Mouse (Mus musculus) gastrocnemius, postnatal 14 days (tissue): Measurements from ENCODE around the gene Cetn3. TPM values are rescaled to one million over a fixed set of nuclear protein-coding genes. Genes with fewer than 3 reads are reported as not detected.

Experiments used
- DNase-seq: peaks from one replicate; pipeline ENCODE4 v3.0.0; 2021; ENCODE audit warnings: mixed read lengths
- intact Hi-C: fragments of 180-260 bp; cut with DNase I; formaldehyde crosslinking; loops from one replicate; pipeline ENCODE4 v1.15.1; 2025; ENCODE audit warnings: low total_unique reads
- total RNA-seq, 2 experiments: library from RNA; stranded (reverse); gene quantifications; 2 replicates each; pipeline ENCODE4 v1.2.3; 2021

The Cetn3 gene
- total RNA-seq, 2 experiments from 2014 or later, result 44.6 to 45.8 TPM

DNA sequence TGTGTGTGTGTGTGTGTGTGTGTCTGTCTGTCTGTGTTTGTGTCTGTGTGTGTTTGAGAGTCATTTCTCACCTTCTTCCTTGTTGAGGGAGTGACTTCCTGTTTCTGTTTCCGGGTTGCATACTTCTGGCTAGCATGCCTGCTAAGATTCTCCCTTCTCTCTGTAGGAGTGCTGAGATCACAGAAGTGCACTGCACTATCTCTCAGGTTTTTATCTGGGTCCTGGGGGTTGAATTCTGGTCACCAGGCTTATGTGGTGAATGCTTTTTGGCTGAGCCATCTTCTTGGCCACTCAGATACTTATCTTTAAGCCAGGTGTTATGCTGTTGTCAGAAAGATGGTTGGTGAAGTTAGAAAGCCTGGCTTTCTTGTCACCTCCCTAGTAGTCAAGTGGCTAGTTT lies 11.0 kb downstream of the Cetn3 start:
- DNase-seq, result no peak
- intact Hi-C loops, result no loop called here

DNA sequence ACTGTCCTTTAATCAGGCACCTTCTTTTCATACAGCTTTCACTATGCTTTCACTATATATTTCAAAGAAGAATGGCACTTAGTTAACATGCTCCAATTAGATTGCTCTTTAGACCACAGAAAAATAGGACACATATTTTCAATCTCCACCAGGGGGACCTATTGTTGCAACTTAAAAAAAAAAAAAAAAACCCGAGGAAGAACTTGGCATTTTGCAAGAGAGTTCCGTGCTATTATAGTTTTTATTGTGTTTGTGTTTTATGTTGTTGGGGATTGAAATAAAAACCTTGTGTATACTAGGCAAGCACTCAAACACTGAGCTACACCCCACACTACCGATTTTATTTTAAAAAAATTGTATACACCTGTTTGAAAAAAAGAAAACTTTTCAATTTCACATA lies 18.2 kb downstream of the Cetn3 start:
- DNase-seq, result no peak
- intact Hi-C loops, result no loop called here

DNA sequence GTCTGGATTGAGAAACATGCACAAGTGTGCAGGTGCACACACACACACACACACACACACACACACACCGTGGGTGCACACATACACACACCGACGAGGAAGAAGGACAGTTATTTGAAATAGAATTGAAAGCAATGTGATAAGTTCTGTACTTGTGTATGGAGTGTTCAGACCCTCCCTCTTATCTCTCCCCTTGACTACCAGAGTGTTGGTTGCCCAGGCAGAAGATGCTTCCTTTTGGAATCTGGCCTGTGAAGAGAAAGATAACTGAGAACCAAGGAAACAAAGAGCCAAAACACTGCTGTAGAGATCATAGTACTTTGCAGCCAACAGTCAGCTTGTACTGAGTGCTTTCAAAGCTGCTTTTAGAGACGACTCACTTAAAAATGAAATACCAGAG lies 20.8 kb downstream of the Cetn3 start:
- intact Hi-C loops, result no loop called here

DNA sequence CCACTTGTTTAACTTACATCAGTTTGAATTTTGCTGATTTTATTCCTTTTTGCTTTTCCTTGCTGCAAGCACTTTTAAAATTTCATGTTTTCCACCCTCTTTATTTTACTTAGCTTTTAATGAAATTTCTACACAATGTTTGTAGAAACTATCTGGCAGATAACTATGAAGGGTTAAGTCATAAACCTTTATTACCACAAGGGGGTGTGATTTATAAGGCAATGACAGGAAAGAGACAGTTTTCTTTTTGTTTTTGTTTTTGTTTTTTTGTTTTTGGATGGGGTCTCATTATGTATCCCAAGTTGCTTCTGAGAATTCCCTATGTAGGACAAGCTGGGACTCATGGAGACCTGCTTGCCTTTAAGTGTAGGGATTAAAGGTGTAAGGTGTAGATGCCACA lies 39.9 kb downstream of the Cetn3 start:
- intact Hi-C loops, result no loop called here
- no peak for DNase-seq

More for the DNA sequence above, 20.8 kb downstream of the Cetn3 start:
- DNase-seq, result no peak

DNA sequence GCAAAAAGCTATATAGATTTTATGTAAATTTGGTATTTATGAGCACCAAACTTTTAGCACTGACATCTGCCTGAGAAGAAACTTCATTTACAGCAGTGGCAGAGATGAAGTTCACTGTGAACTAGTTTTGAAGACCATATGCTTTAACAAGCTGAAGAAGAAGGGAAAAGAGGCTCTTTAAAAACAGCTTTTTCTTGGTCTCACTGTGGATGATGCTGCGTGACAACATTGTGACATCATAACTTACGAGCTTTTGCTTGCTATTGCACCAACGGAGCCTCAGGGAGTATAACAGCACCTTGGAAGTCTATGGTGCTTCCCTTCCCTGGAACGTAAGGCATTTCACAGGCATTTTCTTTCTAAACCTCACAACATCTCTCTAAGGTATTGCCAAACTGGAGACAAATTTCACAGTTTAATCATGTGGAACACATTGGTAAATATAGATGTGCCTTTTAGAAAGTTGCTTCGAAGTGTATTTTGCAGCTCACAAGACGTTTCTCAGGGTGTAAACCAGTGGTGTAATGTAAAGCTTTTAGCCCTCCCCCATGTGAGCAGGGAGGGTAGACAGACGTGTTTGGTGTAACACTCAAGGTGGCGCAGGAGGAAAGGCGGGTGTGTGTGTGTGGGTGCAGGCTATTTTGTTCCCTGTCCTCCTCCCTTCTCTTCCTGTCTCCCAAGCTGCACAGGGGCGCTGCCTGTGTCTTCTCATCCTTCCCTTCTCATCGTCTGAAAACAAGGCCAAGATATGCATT lies 41.9 kb downstream of the Cetn3 start:
- DNase-seq, result no peak
- intact Hi-C loops, result no loop called here

DNA sequence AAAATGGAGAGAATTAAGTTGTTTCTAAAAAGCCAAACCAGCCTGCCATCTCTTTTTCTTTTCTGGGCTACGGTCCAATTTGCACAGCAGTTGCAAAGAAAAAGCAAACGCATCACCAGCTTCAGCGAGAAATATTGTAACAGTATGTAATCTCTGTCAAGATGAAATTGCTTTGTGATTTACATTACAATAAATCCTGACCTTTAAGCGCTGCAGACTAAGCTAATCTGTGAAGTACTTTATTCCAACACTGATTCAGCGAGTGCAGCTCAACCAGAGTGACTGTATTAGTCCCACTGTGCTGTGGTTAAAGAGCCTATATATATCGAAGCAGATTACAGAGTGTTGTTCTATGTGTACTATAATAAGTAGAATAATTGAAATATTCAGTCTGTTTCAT lies 45.6 kb downstream of the Cetn3 start:
- intact Hi-C loops, result no loop called here
- DNase-seq, result no peak

DNA sequence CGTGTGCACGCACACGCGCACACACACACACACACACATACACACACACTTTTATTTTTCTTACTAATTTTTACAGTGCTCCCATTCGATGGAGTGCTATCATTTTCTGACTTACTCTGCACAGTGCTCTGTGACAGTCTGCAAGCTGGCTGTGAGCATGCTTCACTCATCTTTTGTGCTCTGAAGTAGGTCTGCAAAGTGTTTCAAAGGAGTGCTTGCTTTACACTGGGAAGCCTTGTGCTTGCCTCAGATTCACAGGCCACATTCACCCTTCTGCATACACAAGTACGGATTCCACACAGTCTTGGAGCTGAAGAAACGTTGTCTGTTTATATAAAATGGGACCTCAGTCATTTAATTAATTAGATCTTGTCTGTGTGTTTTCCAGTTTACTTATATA lies 49.0 kb downstream of the Cetn3 start:
- no peak for DNase-seq
- intact Hi-C loops, result no loop called here

DNA sequence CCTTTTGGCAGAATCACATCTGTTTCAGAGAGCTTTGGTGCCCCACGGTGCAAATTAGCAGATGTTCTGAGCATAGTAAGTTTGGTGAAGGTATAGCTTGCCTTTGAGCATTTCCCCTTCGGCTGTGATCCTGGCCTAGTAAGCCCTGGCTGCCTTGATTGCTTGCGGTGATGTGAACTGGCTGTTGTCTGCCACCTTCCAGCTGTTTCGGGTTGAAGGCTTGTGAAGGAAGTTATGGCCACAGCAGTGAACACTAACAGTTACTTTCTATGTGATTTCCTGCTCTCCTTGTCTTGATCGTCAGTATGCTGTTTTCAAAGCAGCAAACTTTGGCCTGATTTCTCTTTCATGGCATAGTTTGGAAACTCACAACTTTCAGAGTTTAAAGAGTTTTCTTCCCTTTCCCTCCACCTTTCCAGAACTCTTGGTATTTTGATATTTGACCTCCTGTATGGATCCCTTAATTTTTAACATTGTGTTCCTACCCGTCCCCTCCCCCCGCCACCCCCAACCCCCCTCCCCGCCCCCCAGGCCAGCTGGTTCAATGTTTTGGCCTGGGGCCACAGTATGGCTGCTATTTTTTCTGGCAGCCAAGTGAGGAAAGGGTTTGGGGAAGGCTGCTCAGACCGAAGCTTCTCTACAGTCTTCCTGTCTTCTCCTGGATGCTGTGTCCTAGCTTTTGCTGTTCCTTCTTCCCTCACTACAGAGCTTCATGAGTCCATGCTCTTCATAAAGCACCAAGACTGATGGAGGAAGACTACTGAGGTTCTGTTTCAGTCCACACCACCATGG lies 53.7 kb downstream of the Cetn3 start:
- DNase-seq, result no peak
- intact Hi-C loops, result no loop called here

DNA sequence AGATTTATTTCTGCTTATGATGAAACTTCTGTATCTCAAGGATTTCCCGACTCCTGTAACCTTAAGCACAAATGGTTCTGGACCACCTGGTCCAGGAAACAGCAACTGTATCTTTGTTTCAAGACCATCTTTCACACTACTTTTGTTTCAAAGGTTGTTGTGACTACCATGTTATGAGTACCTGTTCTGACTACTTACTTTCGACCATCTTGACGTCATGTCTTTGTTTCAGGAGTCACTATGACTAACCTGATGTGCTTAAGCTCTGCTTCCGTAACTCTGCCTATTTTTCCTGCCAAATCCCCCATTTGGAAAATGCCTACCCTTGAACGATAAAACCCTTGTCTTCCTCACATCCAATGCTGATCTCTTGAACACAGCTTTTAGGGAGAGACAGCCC lies 55.1 kb downstream of the Cetn3 start:
- intact Hi-C loops, result no loop called here
- no peak for DNase-seq

DNA sequence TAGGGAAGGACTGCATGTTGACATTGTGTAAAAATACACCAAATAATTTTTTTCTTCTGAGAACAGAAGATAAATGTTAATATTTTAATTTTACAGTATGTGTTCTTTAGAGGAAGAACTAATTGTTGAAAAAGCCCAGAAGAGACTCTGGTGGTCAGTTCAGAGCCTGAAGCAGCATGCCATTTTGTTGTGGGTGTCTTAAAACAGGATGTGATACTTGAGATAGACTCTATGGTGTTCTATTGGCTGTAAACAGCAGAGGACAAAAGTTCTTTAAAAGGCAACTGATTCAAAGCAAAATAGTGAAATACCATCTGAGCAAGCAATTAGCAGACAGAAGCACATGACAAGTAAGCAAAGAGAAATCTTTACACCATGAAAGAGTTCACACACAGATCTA lies 56.1 kb downstream of the Cetn3 start:
- intact Hi-C loops, result no loop called here
- no peak for DNase-seq

DNA sequence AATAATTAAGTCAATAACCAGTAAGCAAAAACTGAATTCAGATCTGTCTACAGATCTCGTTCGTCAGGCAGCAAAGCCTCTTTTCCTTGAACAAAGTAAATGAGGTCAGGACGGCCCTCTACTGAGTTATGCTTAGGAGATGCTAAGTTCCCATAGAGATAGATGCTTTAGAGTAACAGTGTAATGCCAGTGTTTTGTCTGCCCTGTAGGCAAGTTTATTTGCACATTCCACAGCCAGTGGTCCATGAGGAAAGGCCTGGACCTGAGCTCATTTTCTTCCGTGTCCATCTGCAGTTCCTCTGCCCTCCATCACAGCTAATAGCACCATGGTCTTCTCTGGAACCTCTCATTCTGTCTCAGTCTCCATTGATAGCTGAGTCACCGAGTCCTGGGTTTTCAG lies 57.4 kb downstream of the Cetn3 start:
- intact Hi-C loops, result no loop called here
- DNase-seq, result no peak

DNA sequence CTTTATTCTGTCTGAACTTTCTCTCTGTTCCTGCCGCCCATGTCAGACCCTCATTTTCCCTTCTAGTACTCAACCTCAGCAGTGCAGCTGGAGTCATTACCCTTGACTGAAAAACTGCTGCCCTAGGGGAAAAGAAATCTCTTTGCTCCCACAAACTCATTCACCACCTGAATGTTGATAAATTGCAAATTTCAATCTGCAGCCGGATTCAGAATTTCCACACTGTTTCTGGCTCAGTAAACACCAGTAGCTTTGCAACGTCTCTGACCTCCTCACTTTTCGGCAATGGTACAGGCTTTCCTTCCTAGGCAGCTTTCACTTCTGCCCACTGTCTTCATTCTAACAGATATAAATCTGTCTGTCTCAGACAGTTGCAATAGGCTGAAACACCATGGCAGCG lies 57.8 kb downstream of the Cetn3 start:
- no peak for DNase-seq
- intact Hi-C loops, result no loop called here

DNA sequence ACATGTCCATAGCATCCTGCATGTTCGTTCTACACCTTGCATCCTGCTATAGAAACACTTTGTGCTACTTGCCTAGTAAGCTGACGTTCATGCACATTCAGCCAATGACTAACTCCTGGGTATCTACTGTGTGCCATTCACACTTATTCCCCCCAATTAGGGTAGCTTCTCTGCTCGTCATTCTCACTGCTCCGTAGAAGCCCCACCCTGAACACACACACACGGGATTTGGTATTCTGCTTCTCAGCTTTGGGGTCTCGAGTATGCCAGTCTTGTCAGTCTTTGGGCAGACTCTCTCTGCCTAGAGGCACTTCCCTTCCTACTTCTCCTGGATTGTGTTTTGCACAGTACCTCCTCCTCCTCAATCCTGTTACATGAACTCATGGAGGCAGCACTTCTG lies 59.4 kb downstream of the Cetn3 start:
- no peak for DNase-seq
- intact Hi-C loops, result no loop called here

Other genes with a start within 250 kb of the Cetn3 start
- under 1 TPM in 1 of 2 experiments, not detected in 1; 0.10 TPM for gene Adgrv1, start 149.9 kb upstream of the Cetn3 start, total RNA-seq
- gene Lysmd3, start 125.4 kb upstream of the Cetn3 start, total RNA-seq, result 1 to 10 TPM; 6.2 to 7.9 TPM
- 1 to 10 TPM in 1 of 2 experiments, under 1 TPM in 1; 0.69 to 1.3 TPM for gene Polr3g, start 72.1 kb upstream of the Cetn3 start, total RNA-seq
- 1 to 10 TPM; 1.1 TPM for gene Mblac2, start 71.7 kb upstream of the Cetn3 start, total RNA-seq